Mouse (Mus musculus): ENCODE measurements around the gene Pum1.
"Not testable (repeated sequence)": the region's sequence is repeated elsewhere in the genome, so short reads cannot be mapped to it uniquely, and the experiment has no call there.

Gene Pum1

DNA sequence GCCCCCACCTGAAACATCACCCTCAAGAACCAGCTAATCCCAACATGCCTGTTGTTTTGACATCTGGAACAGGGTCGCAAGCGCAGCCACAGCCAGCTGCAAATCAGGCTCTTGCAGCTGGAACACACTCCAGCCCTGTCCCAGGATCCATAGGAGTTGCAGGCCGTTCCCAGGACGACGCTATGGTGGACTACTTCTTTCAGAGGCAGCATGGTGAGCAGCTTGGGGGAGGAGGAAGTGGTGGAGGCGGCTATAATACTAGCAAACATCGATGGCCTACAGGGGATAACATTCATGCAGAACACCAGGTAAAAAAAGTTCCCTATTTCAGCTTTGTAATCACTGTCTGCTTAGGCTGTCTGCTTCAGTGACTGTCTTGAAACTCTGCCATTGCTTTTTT, 5.9 kb downstream of the Pum1 start:
- DNase-seq: no peak

DNA sequence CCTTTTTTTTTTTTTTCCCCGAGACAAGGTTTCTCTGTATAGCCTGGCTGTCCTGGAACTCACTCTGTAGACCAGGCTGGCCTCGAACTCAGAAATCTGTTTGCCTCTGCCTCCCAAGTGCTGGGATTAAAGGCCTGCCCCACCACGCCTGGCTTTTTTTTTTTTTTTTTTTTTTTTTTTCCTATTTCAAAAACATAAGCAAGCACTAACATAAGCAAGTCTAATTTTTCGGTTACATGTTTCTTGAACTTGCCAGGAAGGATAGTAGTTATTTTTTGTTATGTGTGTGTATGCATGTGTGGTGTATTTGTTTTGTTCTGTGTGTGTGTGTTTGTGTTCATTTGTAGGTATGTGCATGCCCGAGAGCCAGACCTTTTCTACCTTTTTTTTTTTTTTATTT, 6.9 kb downstream of the Pum1 start:
- not testable (repeated sequence) for DNase-seq

GRCm38 (mm10) chr4:130671079-130671845, 8.1 kb downstream of the Pum1 start:
- no peak for DNase-seq

DNA sequence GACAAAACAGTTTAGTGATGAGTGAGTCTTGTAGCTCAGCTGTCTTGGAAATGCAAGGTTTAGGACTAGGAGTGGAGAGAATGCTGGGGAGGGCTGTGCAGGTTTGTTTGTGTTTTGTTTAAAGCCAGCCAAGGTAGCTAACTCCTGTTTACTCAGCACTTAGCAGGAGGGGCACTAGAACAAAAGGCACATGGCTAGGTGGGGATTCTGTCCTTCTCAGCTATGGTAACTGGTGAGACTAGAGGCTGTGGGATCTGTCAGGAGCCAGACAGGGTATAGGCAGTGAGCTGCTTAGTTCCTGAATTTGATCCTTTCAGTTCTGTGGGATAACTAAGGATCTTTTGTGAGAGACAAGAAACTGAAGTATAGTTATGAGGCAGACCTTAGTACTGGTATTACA, 9.0 kb downstream of the Pum1 start:
- no peak for DNase-seq

GRCm38 (mm10) chr4:130676746-130677145, 13.6 kb downstream of the Pum1 start:
- no peak for DNase-seq

DNA sequence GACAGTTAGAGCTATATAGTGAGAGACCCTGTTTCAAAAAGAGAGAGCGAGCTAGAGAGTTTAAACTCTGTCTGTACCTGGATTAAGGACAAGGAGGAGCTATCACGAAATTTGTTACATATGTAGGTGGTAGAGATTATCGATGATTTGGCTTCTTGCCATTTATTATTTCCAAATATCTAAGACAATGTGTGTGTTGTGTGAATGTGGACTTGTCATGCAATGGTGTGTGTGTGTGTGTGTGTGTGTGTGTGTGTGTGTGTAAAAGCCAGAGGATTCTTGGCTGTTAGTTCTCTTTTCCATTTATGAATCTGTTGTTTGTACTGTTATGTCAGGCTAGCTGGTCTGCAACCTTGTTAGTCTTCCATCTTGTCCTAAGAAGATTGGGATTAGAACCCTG, 15.0 kb downstream of the Pum1 start:
- DNase-seq: no peak

- DNase-seq: no peak
These were observed 17.6 kb downstream of the Pum1 start for GRCm38 (mm10) chr4:130680676-130681075.

- not testable (repeated sequence) for DNase-seq
These were observed 19.9 kb downstream of the Pum1 start for GRCm38 (mm10) chr4:130683051-130683450.

DNA sequence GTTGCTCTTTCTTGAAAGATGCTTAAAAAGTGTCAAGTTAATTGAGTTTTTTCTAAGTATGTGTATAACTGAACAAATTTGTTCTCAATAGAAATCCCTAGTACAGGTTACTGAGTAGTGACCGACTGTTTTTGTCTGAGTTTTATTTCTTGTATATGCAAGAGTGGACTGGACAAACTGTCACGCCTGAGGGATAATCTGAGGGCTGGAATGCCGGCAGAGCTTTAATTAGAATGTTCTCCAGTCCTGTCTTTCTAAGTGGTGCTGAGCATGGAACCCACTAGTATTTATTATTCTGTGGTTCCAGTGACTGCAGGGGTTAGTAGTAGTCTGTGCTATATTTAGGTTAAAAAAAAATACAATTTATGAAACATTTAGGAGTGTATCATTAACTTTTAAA, 30.8 kb downstream of the Pum1 start:
- DNase-seq: no peak

DNA sequence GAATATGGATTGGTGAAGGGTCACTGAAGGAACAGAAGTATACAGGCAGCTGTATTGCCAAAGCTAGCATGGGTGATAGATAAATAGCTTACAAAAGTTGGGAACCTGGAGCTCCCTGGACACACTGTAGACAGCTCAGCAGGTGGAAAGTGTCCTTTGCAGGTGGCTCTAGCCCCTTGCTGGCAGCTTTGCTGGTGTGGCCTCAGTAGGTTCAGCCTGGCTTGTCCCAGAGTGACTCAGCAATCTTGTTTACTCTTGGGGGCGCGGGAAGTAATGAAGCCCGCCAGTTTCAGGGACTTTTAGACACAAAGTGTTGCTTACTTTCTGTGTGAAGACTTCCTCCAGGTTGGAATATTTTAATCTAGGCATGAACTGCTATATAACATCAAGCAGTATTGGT, 31.9 kb downstream of the Pum1 start:
- DNase-seq: no peak

DNA sequence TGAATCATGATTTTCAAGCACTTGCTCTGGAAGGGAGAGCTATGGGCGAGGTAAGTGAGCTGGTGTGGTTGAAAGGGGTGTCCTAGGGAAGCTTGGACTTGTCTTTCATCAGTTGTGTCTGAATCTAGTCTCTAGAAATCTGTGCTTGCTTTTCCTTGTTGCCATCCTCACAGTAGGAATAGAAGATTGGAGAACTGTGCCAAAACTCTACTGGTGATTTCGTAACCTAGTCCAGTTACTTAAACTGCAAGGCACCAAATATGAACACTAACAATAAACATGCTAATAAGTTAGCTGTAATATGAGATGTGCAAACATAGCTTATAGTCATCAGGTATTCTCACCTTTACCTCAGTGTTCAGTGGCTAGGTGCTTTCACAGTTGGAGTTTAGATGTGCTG, 37.9 kb downstream of the Pum1 start:
- DNase-seq: no peak

GRCm38 (mm10) chr4:130702835-130703535, 39.9 kb downstream of the Pum1 start:
- no peak for DNase-seq

DNA sequence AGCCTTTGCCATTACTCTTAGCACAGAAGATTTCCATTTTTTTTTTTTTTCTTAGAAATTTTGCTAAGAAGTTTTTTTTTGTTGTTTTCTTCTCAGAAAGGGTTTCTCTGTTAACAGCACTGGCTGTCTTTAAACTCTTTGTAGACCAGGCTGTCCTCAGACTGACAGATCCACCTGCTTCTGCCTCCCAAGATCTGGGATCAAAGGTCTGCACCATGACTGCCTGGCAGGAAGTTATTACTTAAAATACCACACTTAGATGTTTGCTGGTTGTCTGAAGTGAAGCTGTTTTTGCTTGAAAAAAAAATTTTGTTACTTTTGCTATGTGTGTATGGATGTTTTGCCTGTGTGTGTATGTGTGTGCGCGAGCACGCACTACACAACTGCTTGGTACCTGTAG, 40.5 kb downstream of the Pum1 start:
- no peak for DNase-seq

DNA sequence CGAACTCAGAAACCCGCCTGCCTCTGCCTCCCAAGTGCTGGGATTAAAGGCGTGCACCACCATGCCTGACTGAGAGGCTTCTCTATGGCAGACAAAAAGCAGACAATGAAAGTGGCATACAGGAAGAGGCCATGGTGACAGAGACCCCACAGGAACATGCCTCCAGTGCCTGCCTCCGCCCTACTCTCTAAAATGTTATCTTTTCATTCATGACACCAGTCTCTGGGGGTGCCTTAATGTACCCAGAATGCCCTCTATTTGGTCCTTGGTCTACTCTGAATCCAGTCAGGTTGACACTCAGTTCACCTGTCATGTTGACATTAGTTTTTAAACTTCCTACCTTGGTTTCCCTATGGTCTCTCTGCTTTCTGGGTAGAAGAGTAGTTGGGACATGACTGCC, 41.5 kb downstream of the Pum1 start:
- DNase-seq: no peak

DNA sequence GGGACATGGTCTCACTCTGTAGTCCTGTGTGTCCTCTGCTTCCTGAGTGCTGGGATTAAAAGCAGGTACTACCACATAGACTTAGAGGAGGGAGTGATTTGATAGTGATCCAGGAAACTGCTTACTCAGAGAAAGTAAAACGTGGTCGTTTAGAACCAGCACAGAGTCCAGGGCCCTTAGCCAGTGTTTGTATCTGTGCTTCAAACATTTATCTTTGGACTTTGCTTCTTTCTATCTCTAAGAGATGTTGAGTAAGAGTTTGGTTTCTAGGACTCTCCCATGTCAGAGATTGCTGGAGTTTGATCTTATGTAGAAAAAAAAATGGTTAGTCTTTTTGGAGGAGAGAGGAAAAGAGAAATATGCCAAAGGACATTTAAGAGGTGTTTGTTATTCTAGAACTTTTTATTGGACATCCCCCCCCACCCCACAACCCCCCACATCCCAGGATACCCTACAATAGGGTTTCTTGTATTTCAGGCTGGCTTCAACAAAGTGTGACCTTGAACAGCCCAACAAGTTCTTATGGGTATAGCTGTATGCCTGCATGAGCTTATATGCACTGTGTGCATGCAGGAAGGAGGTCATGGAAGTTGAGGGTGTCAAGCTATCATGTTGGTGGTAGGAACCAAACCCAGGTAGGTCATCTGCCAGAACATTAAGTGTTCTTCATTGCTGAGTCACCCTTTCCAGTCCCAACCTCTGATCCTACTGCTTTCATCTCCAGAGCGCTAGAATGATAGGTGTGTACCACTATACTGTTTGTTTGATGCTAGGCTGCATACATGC, 43.3 kb downstream of the Pum1 start:
- DNase-seq: no peak

GRCm38 (mm10) chr4:130711353-130711848, 48.3 kb downstream of the Pum1 start:
- no peak for DNase-seq

DNA sequence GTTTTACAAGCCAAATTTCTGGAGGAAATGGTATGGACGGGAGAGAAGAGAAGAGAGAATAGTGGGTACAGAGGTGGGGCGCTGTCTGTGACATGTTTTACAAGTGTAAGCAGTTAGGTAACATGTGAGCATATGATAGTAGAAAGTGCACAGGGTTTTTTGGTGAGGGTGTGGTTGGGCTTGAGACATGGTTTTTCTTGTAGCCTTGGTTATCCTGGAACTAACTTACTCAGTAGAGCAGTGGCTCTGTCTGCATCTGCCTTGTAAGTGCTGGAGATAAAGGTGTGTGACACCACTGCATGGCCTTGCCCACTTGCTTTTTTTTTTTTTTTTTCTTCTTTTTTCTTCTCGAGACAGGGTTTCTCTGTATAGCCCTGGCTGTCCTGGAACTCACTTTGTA, 49.2 kb downstream of the Pum1 start:
- DNase-seq: no peak

DNA sequence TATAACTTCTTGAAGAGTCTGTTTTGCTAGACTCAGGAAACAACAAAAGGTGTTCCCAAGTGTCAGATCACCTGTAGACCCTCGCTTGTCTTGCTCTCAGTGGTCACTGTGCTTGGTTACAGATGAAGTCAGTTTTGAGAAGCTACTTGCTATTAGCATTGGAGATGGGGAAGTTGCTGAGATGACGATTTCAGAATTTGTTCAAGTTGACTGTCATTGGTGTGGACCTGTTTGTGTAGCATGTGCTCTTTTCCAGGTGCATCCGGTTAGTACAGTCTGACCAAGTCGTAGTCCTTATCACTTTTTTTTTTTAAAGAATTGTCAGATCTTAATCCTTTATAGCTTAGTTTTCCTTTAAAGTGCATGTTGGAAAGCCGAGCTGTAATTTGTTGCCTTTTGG, 50.3 kb downstream of the Pum1 start:
- DNase-seq: no peak

GRCm38 (mm10) chr4:130715126-130715525, 52.0 kb downstream of the Pum1 start:
- no peak for DNase-seq

DNA sequence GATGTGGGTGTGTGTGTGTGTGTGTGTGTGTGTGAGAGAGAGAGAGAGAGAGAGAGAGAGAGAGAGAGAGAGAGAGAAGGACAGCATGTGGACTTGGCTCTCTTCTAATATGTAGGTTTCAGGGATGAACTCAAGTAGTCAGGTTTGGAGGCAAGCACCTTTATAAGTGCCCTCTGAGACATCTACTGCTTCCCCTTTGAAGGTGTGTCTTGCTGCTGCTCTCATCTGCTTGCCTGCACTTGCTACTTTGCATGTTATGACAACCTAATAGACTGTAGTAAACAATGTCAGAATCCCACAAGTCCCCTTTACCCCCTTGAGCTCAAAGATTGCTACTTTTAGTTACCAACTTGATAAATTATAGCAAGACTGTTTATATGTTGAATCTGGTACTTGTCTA, 52.5 kb downstream of the Pum1 start:
- DNase-seq: no peak

DNA sequence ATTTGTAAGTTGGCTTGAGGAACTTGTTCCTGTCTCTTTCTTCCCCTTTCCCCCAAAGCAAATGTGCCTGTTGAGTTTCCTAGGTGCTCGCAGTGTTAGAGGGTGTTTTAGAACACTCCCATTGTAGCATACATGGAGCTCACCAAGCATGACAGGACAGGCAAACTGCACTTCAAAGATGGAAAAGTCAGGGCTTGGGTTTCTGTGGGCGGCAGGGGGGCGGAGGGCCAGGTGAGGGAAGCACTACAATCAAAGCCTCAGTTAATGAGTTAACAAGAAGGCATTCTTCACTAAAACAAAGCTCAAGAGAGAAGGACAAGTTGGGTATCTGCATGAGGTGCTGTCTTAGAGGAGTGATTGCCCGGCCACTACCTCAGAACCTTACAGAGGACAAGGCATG, 56.2 kb downstream of the Pum1 start:
- DNase-seq: no peak

- DNase-seq: no peak
These were observed 59.5 kb downstream of the Pum1 start for GRCm38 (mm10) chr4:130722607-130723006.

GRCm38 (mm10) chr4:130726118-130726517, 63.0 kb downstream of the Pum1 start:
- no peak for DNase-seq

- no peak for DNase-seq
These were observed 72.8 kb downstream of the Pum1 start for GRCm38 (mm10) chr4:130735957-130736356.

Measured in thymus, postnatal 14 days (tissue).